Mouse (Mus musculus) hindbrain, embryonic 14.5 days (tissue): ENCODE data around the gene Gm20817. TPM values are rescaled to one million over a fixed set of nuclear protein-coding genes. Genes with fewer than 3 reads are reported as not detected.
"Not testable (repeated sequence)": the region's sequence is repeated elsewhere in the genome, so short reads cannot be mapped to it uniquely, and the experiment has no call there.

Experiments used
- ATAC-seq: fragments of 200-750 bp; cut with Nextera tagmentation; 2 replicates; pipeline ENCODE4 v1.8.0; 2017; ENCODE audit warnings: moderate number of reproducible peaks, mild to moderate bottlenecking, moderate TSS enrichment, moderate library complexity; ENCODE audit not compliant: low FRiP score
- DNase-seq: peaks from one replicate; pipeline ENCODE4 v3.0.0-alpha.2; 2015; ENCODE audit warnings: low spot score
- H3K27ac ChIP-seq: fragments of 300-500 bp; sonication (generic); 2 replicates; pipeline ENCODE4 v1.5.1; 2014; ENCODE audit warnings: mild to moderate bottlenecking, moderate library complexity
- H3K27me3 ChIP-seq: fragments of 300-500 bp; sonication (generic); 2 replicates; pipeline ENCODE4 v1.6.1; 2014; ENCODE audit warnings: mild to moderate bottlenecking, low read length, mixed read lengths; ENCODE audit not compliant: control insufficient read depth, insufficient read depth
- H3K36me3 ChIP-seq: fragments of 300-500 bp; sonication (generic); replicated peaks from 2 replicates; pipeline ENCODE4 v1.6.1; 2014; ENCODE audit not compliant: control insufficient read depth, insufficient read depth
- H3K4me1 ChIP-seq: fragments of 300-500 bp; sonication (generic); replicated peaks from 2 replicates; pipeline ENCODE4 v1.6.1; 2014; ENCODE audit warnings: antibody characterized with exemption, low read length, mixed read lengths; ENCODE audit not compliant: control insufficient read depth, insufficient read depth
- H3K4me2 ChIP-seq: fragments of 300-500 bp; sonication (generic); replicated peaks from 2 replicates; pipeline ENCODE4 v1.6.1; 2014; ENCODE audit warnings: mild to moderate bottlenecking, moderate library complexity
- H3K4me3 ChIP-seq: fragments of 300-500 bp; sonication (generic); replicated peaks from 2 replicates; pipeline ENCODE4 v1.5.1; 2014; ENCODE audit warnings: mild to moderate bottlenecking, low read length
- H3K9ac ChIP-seq: fragments of 300-500 bp; sonication (generic); 2 replicates; pipeline ENCODE4 v1.6.1; 2014
- H3K9me3 ChIP-seq: fragments of 300-500 bp; sonication (generic); 2 replicates; pipeline ENCODE4 v1.6.1; 2016; ENCODE audit warnings: low read length; ENCODE audit not compliant: control insufficient read depth
- WGBS: fragments of 180-500 bp; shearing (Covaris S2); extraction: QIAGEN DNeasy Blood & Tissue Kit; methylation state at CpG from one replicate; pipeline ENCODE4 v1.1.7; 2014; 5-methylcytosine and 5-hydroxymethylcytosine counted together
- polyA plus RNA-seq: library from polyadenylated mRNA; unstranded; fragments of >200 nt; fragmentation: Nextera tagmentation; extraction: Ambion mirVana; gene quantifications from 2 replicates; pipeline ENCODE4 v1.2.1, GENCODE M21; 2014

The Gm20817 gene
- not detected in 2 replicates for polyA plus RNA-seq

GRCm38 (mm10) chrY:68832628-68833027 lies at the start of gene Gm20817:
Gm20817 (minus strand) TSS chrY:68832728.
- not testable (repeated sequence) for DNase-seq, H3K27me3 ChIP-seq, H3K27ac ChIP-seq, H3K4me3 ChIP-seq, H3K36me3 ChIP-seq, H3K9me3 ChIP-seq, ATAC-seq, H3K4me1 ChIP-seq, H3K9ac ChIP-seq, H3K4me2 ChIP-seq
- no CpG with 5 or more reads among the region's 5 CpGs for WGBS
